Comparison of ENCODE assay signal across 44 mouse cellular contexts in genomic region chr11:4281852-4282251, GRCm38 (mm10). TPM values are rescaled to one million over a fixed set of nuclear protein-coding genes. Genes with fewer than 3 reads are reported as not detected.
"Had no signal": no experiment of that assay in that cellular context is flagged by ENCODE, and none has a peak within 500 bp of the region (broad histone marks: within the 10 kb centered on the region; RNA-seq: fewer than 3 reads in every experiment).

No protein-coding gene starts in this region.

- H3K27me3 ChIP-seq: heart, embryonic 12.5 days; heart, embryonic 15.5 days; hindbrain, embryonic 12.5 days; hindbrain, embryonic 15.5 days; intestine, embryonic 15.5 days; kidney, embryonic 15.5 days had no signal

- DNase-seq: heart, postnatal 10 days; heart, postnatal 14 days; heart, postnatal 36 days; heart, postnatal 4 days; kidney, adult 11 months; kidney, adult 18-20 months; kidney, adult 2 months; kidney, adult 8-10 months; kidney, adult 9 months; kidney, postnatal 10 days; kidney, postnatal 14 days; kidney, postnatal 25 days; kidney, postnatal 36 days; kidney, postnatal 4 days; layer of hippocampus, adult 9-11 months; layer of hippocampus, postnatal 36 days had no signal

- H3K4me1 ChIP-seq: hindbrain, embryonic 15.5 days had no signal

- H3K9ac ChIP-seq: heart, embryonic 12.5 days; heart, embryonic 13.5 days; heart, embryonic 15.5 days; hindbrain, embryonic 12.5 days; hindbrain, embryonic 13.5 days; hindbrain, embryonic 14.5 days; hindbrain, embryonic 15.5 days; intestine, embryonic 15.5 days; kidney, embryonic 15.5 days had no signal

- H3K36me3 ChIP-seq: heart, embryonic 12.5 days; heart, embryonic 13.5 days; heart, embryonic 15.5 days; hindbrain, embryonic 10.5 days; hindbrain, embryonic 12.5 days; hindbrain, embryonic 13.5 days; hindbrain, embryonic 15.5 days; intestine, embryonic 15.5 days; kidney, embryonic 15.5 days had no signal

- H3K4me2 ChIP-seq: heart, embryonic 11.5 days; heart, embryonic 12.5 days; heart, embryonic 13.5 days; heart, embryonic 15.5 days; hindbrain, embryonic 12.5 days; hindbrain, embryonic 13.5 days; hindbrain, embryonic 14.5 days; hindbrain, embryonic 15.5 days; intestine, embryonic 15.5 days; kidney, embryonic 15.5 days had no signal

- ATAC-seq: hindbrain, embryonic 16.5 days; hindbrain, postnatal 0 days; inflammation-experienced regulatory T-cells, adult 6 months; intestine, embryonic 15.5 days; intestine, embryonic 16.5 days; intestine, postnatal 0 days had no signal

- H3K4me3 ChIP-seq: heart, embryonic 12.5 days; heart, embryonic 13.5 days; heart, embryonic 15.5 days; hindbrain, embryonic 10.5 days; hindbrain, embryonic 12.5 days; hindbrain, embryonic 13.5 days; hindbrain, embryonic 15.5 days; intestine, embryonic 15.5 days; kidney, embryonic 15.5 days; layer of hippocampus, adult 2 months; left cerebral cortex, adult 2 months had no signal

- H3K27ac ChIP-seq: heart, embryonic 13.5 days; heart, embryonic 15.5 days; hindbrain, embryonic 10.5 days; hindbrain, embryonic 12.5 days; hindbrain, embryonic 13.5 days; hindbrain, embryonic 14.5 days; hindbrain, embryonic 15.5 days; hindbrain, postnatal 0 days; intestine, embryonic 15.5 days; kidney, embryonic 15.5 days; kidney, postnatal 0 days; layer of hippocampus, adult 2 months; left cerebral cortex, adult 2 months had no signal

- H3K9me3 ChIP-seq: heart, embryonic 12.5 days; heart, embryonic 13.5 days; heart, embryonic 15.5 days; hindbrain, embryonic 10.5 days; hindbrain, embryonic 12.5 days; hindbrain, embryonic 13.5 days; hindbrain, embryonic 15.5 days; intestine, embryonic 15.5 days; kidney, embryonic 15.5 days had no signal

RNA-seq across cellular contexts. Expression of gene Lif, which starts 24.5 kb away (rescaled TPM):
- polyA plus RNA-seq: hindbrain, embryonic 11.5 days; hindbrain, embryonic 12.5 days; hindbrain, embryonic 14.5 days; kidney, embryonic 14.5 days had no signal

RNA-seq across cellular contexts. Expression of gene Osm, which starts 45.6 kb away (rescaled TPM):
- total RNA-seq: heart, postnatal 10 days; heart, postnatal 25 days; heart, postnatal 36 days; hindbrain, postnatal 0 days; layer of hippocampus, adult 18-20 months; layer of hippocampus, postnatal 10 days; layer of hippocampus, postnatal 14 days; layer of hippocampus, postnatal 36 days; left cerebral cortex, adult 2 months had no signal
- polyA plus RNA-seq: heart, embryonic 12.5 days; heart, embryonic 13.5 days; heart, embryonic 14.5 days; hindbrain, embryonic 11.5 days; hindbrain, embryonic 12.5 days; hindbrain, embryonic 14.5 days; hindbrain, embryonic 15.5 days; hindbrain, embryonic 16.5 days; intestine, embryonic 14.5 days; kidney, embryonic 14.5 days; kidney, embryonic 15.5 days; kidney, embryonic 16.5 days had no signal
